Mouse (Mus musculus) kidney, adult 2 months (tissue): ENCODE results near the gene B3gnt9.

ENCODE experiments used
- CTCF ChIP-seq: fragments of 200-500 bp; conservative IDR thresholded peaks from 2 replicates; pipeline ENCODE4 v1.5.1; 2011; ENCODE audit warnings: low read depth, mild to moderate bottlenecking, control low read depth, low read length, moderate library complexity, mixed read lengths; ENCODE audit not compliant: insufficient read depth, insufficient read length
- POLR2A ChIP-seq: fragments of 200-500 bp; IDR thresholded peaks from one replicate; pipeline ENCODE4 v1.6.1; 2011; ENCODE audit warnings: low read depth, low read length, control low read depth

GRCm38 (mm10) chr8:105269075-105269458 is 14.1 kb upstream of the B3gnt9 start:
- TF ChIP-seq CTCF = no peak
- no peak for TF ChIP-seq POLR2A
